Mouse (Mus musculus): Measurements from ENCODE around the gene Smbd1. TPM values are rescaled to one million over a fixed set of nuclear protein-coding genes. Genes with fewer than 3 reads are reported as not detected.
A peak's percentile ranks its signal among the peaks of the same experiment; 100 is the strongest.

Smbd1 gene
- not detected in 2 replicates for polyA plus RNA-seq (2012; rRNA removed)

GRCm38 (mm10) chr16:32810321-32810720 lies at the start of gene Smbd1:
TSS of gene Smbd1 (minus strand) at chr16:32810477.
- WGBS = 90% methylated on average over 4 of the region's 4 CpGs
- H3K27ac ChIP-seq (ENCODE audit: insufficient read depth, low read length) = no peak within 1 kb of the TSS
- no peak for DNase-seq (ENCODE audit: low read depth in 1 of 2, low spot score in 2 of 2)

GRCm38 (mm10) chr16:32858771-32859636 lies 48.7 kb upstream of the Smbd1 start:
- H3K27ac ChIP-seq (ENCODE audit: insufficient read depth, low read length) = peak overlapping the region; percentile 23; the same call in 1 of the 2 replicates

More at GRCm38 (mm10) chr16:32810321-32810720, at the start of gene Smbd1:
- Histone ChIP-seq H3K27me3 (ENCODE audit: control insufficient read depth, insufficient read depth, low read length) (no peaks in the 10 kb centered on the region), H3K4me1 (ENCODE audit: control insufficient read depth, insufficient read depth, insufficient read length) (no peaks in the 10 kb centered on the region; the same call in 1 of the 2 replicates), H3K36me3 (ENCODE audit: control insufficient read depth, insufficient read depth, low read length) (no peaks in the 10 kb centered on the region), H3K4me3 (ENCODE audit: extremely low read depth, insufficient read depth, insufficient read length) (no peak within 1 kb of the TSS)
- TF ChIP-seq CTCF (IDR thresholded peaks at IDR 0.05; ENCODE audit: extremely low read depth, insufficient read depth, insufficient read length, insufficient replicate concordance) = no peak

GRCm38 (mm10) chr16:32858356-32858755 lies 48.1 kb upstream of the Smbd1 start:
- H3K27ac ChIP-seq (ENCODE audit: insufficient read depth, low read length) = no peak overlapping the region
- no peaks in the 10 kb centered on the region for H3K27me3 ChIP-seq (ENCODE audit: control insufficient read depth, insufficient read depth, low read length)
- H3K4me3 ChIP-seq (ENCODE audit: extremely low read depth, insufficient read depth, insufficient read length) = no peak overlapping the region
- no peak for TF ChIP-seq POLR2A (IDR thresholded peaks at IDR 0.05; ENCODE audit: low read depth, low read length)
- TF ChIP-seq CTCF (IDR thresholded peaks at IDR 0.05; ENCODE audit: extremely low read depth, insufficient read depth, insufficient read length, insufficient replicate concordance) = no peak
- no peaks in the 10 kb centered on the region; the same call in 1 of the 2 replicates for H3K4me1 ChIP-seq (ENCODE audit: control insufficient read depth, insufficient read depth, insufficient read length)
- WGBS = 82% methylated on average over 4 of the region's 4 CpGs
- peaks cover 22% of the 10 kb centered on the region for H3K36me3 ChIP-seq (ENCODE audit: control insufficient read depth, insufficient read depth, low read length)
- no peak for DNase-seq (ENCODE audit: low read depth in 1 of 2, low spot score in 2 of 2)

More at GRCm38 (mm10) chr16:32858771-32859636, 48.7 kb upstream of the Smbd1 start:
- WGBS = 79% methylated on average over 12 of the region's 12 CpGs
- peaks cover 18% of the 10 kb centered on the region for H3K36me3 ChIP-seq (ENCODE audit: control insufficient read depth, insufficient read depth, low read length)
- H3K27me3 ChIP-seq (ENCODE audit: control insufficient read depth, insufficient read depth, low read length) = no peaks in the 10 kb centered on the region
- no peak overlapping the region for H3K4me3 ChIP-seq (ENCODE audit: extremely low read depth, insufficient read depth, insufficient read length)
- DNase-seq (ENCODE audit: low read depth in 1 of 2, low spot score in 2 of 2) = no peak
- H3K4me1 ChIP-seq (ENCODE audit: control insufficient read depth, insufficient read depth, insufficient read length) = no peaks in the 10 kb centered on the region; the same call in 1 of the 2 replicates
- TF ChIP-seq CTCF (IDR thresholded peaks at IDR 0.05; ENCODE audit: extremely low read depth, insufficient read depth, insufficient read length, insufficient replicate concordance) = no peak
- TF ChIP-seq POLR2A (IDR thresholded peaks at IDR 0.05; ENCODE audit: low read depth, low read length) = no peak

- DNase-seq (ENCODE audit: low read depth in 1 of 2, low spot score in 2 of 2) = no peak
- TF ChIP-seq CTCF (IDR thresholded peaks at IDR 0.05; ENCODE audit: extremely low read depth, insufficient read depth, insufficient read length, insufficient replicate concordance) (no peak), POLR2A (IDR thresholded peaks at IDR 0.05; ENCODE audit: low read depth, low read length) (no peak)
- peaks cover 23% of the 10 kb centered on the region for H3K36me3 ChIP-seq (ENCODE audit: control insufficient read depth, insufficient read depth, low read length)
- no peaks in the 10 kb centered on the region for H3K27me3 ChIP-seq (ENCODE audit: control insufficient read depth, insufficient read depth, low read length)
- H3K4me1 ChIP-seq (ENCODE audit: control insufficient read depth, insufficient read depth, insufficient read length) = no peaks in the 10 kb centered on the region; the same call in 1 of the 2 replicates
- H3K4me3 ChIP-seq (ENCODE audit: extremely low read depth, insufficient read depth, insufficient read length) = no peak overlapping the region
- no peak overlapping the region for H3K27ac ChIP-seq (ENCODE audit: insufficient read depth, low read length)
- 84% methylated on average over 3 of the region's 3 CpGs for WGBS
These were observed 46.5 kb upstream of the Smbd1 start for GRCm38 (mm10) chr16:32856751-32857150.

- H3K4me3 ChIP-seq (ENCODE audit: extremely low read depth, insufficient read depth, insufficient read length) = no peak overlapping the region
- H3K27ac ChIP-seq (ENCODE audit: insufficient read depth, low read length) = peak overlapping the region; percentile 55
- H3K4me1 ChIP-seq (ENCODE audit: control insufficient read depth, insufficient read depth, insufficient read length) = no peaks in the 10 kb centered on the region; the same call in 1 of the 2 replicates
- no peak for DNase-seq (ENCODE audit: low read depth in 1 of 2, low spot score in 2 of 2)
- TF ChIP-seq POLR2A (IDR thresholded peaks at IDR 0.05; ENCODE audit: low read depth, low read length) (no peak), CTCF (IDR thresholded peaks at IDR 0.05; ENCODE audit: extremely low read depth, insufficient read depth, insufficient read length, insufficient replicate concordance) (no peak)
- WGBS = 48% methylated on average over 2 of the region's 2 CpGs
- H3K36me3 ChIP-seq (ENCODE audit: control insufficient read depth, insufficient read depth, low read length) = peaks cover 23% of the 10 kb centered on the region
- no peaks in the 10 kb centered on the region for H3K27me3 ChIP-seq (ENCODE audit: control insufficient read depth, insufficient read depth, low read length)
These were observed 43.8 kb upstream of the Smbd1 start for GRCm38 (mm10) chr16:32854050-32854571.

GRCm38 (mm10) chr16:32853492-32854049 lies 43.3 kb upstream of the Smbd1 start:
- Histone ChIP-seq H3K4me1 (ENCODE audit: control insufficient read depth, insufficient read depth, insufficient read length) (no peaks in the 10 kb centered on the region; the same call in 1 of the 2 replicates), H3K36me3 (ENCODE audit: control insufficient read depth, insufficient read depth, low read length) (peaks cover 23% of the 10 kb centered on the region), H3K4me3 (ENCODE audit: extremely low read depth, insufficient read depth, insufficient read length) (no peak overlapping the region), H3K27me3 (ENCODE audit: control insufficient read depth, insufficient read depth, low read length) (no peaks in the 10 kb centered on the region), H3K27ac (ENCODE audit: insufficient read depth, low read length) (no peak overlapping the region)
- TF ChIP-seq POLR2A (IDR thresholded peaks at IDR 0.05; ENCODE audit: low read depth, low read length) (no peak), CTCF (IDR thresholded peaks at IDR 0.05; ENCODE audit: extremely low read depth, insufficient read depth, insufficient read length, insufficient replicate concordance) (no peak)
- 69% methylated on average over 13 of the region's 13 CpGs for WGBS
- no peak for DNase-seq (ENCODE audit: low read depth in 1 of 2, low spot score in 2 of 2)

Data from spleen, adult 2 months (tissue).